Mouse (Mus musculus): ENCODE data around the gene Olfr191. TPM values are rescaled to one million over a fixed set of nuclear protein-coding genes. Genes with fewer than 3 reads are reported as not detected.
"Not testable (repeated sequence)": the region's sequence is repeated elsewhere in the genome, so short reads cannot be mapped to it uniquely, and the experiment has no call there.

The Olfr191 gene
- not detected in 2 replicates for polyA plus RNA-seq (2015; fragmentation: Nextera tagmentation; extraction: Ambion mirVana)

GRCm38 (mm10) chr16:59089722-59090121 is at the start of gene Olfr191:
Gene Olfr191 (minus strand): TSS chr16:59089822.
- not testable (repeated sequence) for H3K27ac ChIP-seq (ENCODE audit: low read length); H3K36me3 ChIP-seq (ENCODE audit: control insufficient read depth, insufficient read depth, low read length); H3K27me3 ChIP-seq (ENCODE audit: control insufficient read depth, insufficient read depth, low read length); H3K4me2 ChIP-seq (ENCODE audit: low read depth, low read length); ATAC-seq (ENCODE audit: insufficient read depth, low FRiP score); H3K4me3 ChIP-seq (replicated peaks; ENCODE audit: low read length); H3K4me1 ChIP-seq (ENCODE audit: control insufficient read depth, insufficient read depth, low read length); H3K9ac ChIP-seq (ENCODE audit: low read length); H3K9me3 ChIP-seq (replicated peaks; ENCODE audit: control insufficient read depth, low read length)
- WGBS, result 55% methylated on average over 1 of the region's 1 CpGs

- Histone ChIP-seq H3K27me3 (ENCODE audit: control insufficient read depth, insufficient read depth, low read length) (no peaks in the 10 kb centered on the region), H3K4me1 (ENCODE audit: control insufficient read depth, insufficient read depth, low read length) (no peaks in the 10 kb centered on the region), H3K9me3 (replicated peaks; ENCODE audit: control insufficient read depth, low read length) (no peaks in the 10 kb centered on the region), H3K27ac (ENCODE audit: low read length) (no peak overlapping the region), H3K36me3 (ENCODE audit: control insufficient read depth, insufficient read depth, low read length) (no peaks in the 10 kb centered on the region), H3K9ac (ENCODE audit: low read length) (no peak overlapping the region), H3K4me2 (ENCODE audit: low read depth, low read length) (no peak overlapping the region), H3K4me3 (replicated peaks; ENCODE audit: low read length) (no peak overlapping the region)
- WGBS, result 58% methylated on average over 1 of the region's 1 CpGs
- ATAC-seq (ENCODE audit: insufficient read depth, low FRiP score), result no peak
Observed at GRCm38 (mm10) chr16:59130740-59131139, 41.1 kb upstream of the Olfr191 start.

- no peaks in the 10 kb centered on the region for H3K4me1 ChIP-seq (ENCODE audit: control insufficient read depth, insufficient read depth, low read length)
- no peaks in the 10 kb centered on the region for H3K36me3 ChIP-seq (ENCODE audit: control insufficient read depth, insufficient read depth, low read length)
- ATAC-seq (ENCODE audit: insufficient read depth, low FRiP score), result no peak
- H3K9me3 ChIP-seq (replicated peaks; ENCODE audit: control insufficient read depth, low read length), result no peaks in the 10 kb centered on the region
- H3K27me3 ChIP-seq (ENCODE audit: control insufficient read depth, insufficient read depth, low read length), result no peaks in the 10 kb centered on the region
- H3K9ac ChIP-seq (ENCODE audit: low read length), result no peak within 1 kb of the TSS
- no peak within 1 kb of the TSS for H3K4me2 ChIP-seq (ENCODE audit: low read depth, low read length)
- no peak within 1 kb of the TSS for H3K27ac ChIP-seq (ENCODE audit: low read length)
- no peak within 1 kb of the TSS for H3K4me3 ChIP-seq (replicated peaks; ENCODE audit: low read length)
Observed at GRCm38 (mm10) chr16:59120969-59121368, 31.3 kb upstream of the Olfr191 start, which contains the start of gene Olfr194. Gene Olfr194 (minus strand): TSS chr16:59121069.

- no peak within 1 kb of the TSS for H3K9ac ChIP-seq (ENCODE audit: low read length)
- no peak within 1 kb of the TSS for H3K4me3 ChIP-seq (replicated peaks; ENCODE audit: low read length)
- H3K4me2 ChIP-seq (ENCODE audit: low read depth, low read length), result no peak within 1 kb of the TSS
- H3K27me3 ChIP-seq (ENCODE audit: control insufficient read depth, insufficient read depth, low read length), result no peaks in the 10 kb centered on the region
- H3K27ac ChIP-seq (ENCODE audit: low read length), result no peak within 1 kb of the TSS
- no peaks in the 10 kb centered on the region for H3K9me3 ChIP-seq (replicated peaks; ENCODE audit: control insufficient read depth, low read length)
- ATAC-seq (ENCODE audit: insufficient read depth, low FRiP score), result no peak
- WGBS, result 86% methylated on average over 1 of the region's 1 CpGs
- no peaks in the 10 kb centered on the region for H3K4me1 ChIP-seq (ENCODE audit: control insufficient read depth, insufficient read depth, low read length)
- H3K36me3 ChIP-seq (ENCODE audit: control insufficient read depth, insufficient read depth, low read length), result no peaks in the 10 kb centered on the region
Observed at GRCm38 (mm10) chr16:59111781-59112180, 22.2 kb upstream of the Olfr191 start, which contains the start of gene Olfr193. Gene Olfr193 (minus strand): TSS chr16:59111881.

- ATAC-seq (ENCODE audit: insufficient read depth, low FRiP score); H3K4me2 ChIP-seq (ENCODE audit: low read depth, low read length); H3K4me3 ChIP-seq (replicated peaks; ENCODE audit: low read length); H3K9ac ChIP-seq (ENCODE audit: low read length); H3K27ac ChIP-seq (ENCODE audit: low read length); H3K4me1 ChIP-seq (ENCODE audit: control insufficient read depth, insufficient read depth, low read length); H3K27me3 ChIP-seq (ENCODE audit: control insufficient read depth, insufficient read depth, low read length); H3K9me3 ChIP-seq (replicated peaks; ENCODE audit: control insufficient read depth, low read length); H3K36me3 ChIP-seq (ENCODE audit: control insufficient read depth, insufficient read depth, low read length): not testable (repeated sequence)
- WGBS, result 43% methylated on average over 5 of the region's 5 CpGs
Observed at GRCm38 (mm10) chr16:59108522-59108921, 18.9 kb upstream of the Olfr191 start.

- H3K9ac ChIP-seq (ENCODE audit: low read length), result no peak overlapping the region
- H3K27ac ChIP-seq (ENCODE audit: low read length), result no peak overlapping the region
- no peak for ATAC-seq (ENCODE audit: insufficient read depth, low FRiP score)
- H3K4me2 ChIP-seq (ENCODE audit: low read depth, low read length), result no peak overlapping the region
- 75% methylated on average over 2 of the region's 2 CpGs for WGBS
- H3K9me3 ChIP-seq (replicated peaks; ENCODE audit: control insufficient read depth, low read length), result no peaks in the 10 kb centered on the region
- H3K4me1 ChIP-seq (ENCODE audit: control insufficient read depth, insufficient read depth, low read length), result no peaks in the 10 kb centered on the region
- H3K36me3 ChIP-seq (ENCODE audit: control insufficient read depth, insufficient read depth, low read length), result no peaks in the 10 kb centered on the region
- no peaks in the 10 kb centered on the region for H3K27me3 ChIP-seq (ENCODE audit: control insufficient read depth, insufficient read depth, low read length)
- no peak overlapping the region for H3K4me3 ChIP-seq (replicated peaks; ENCODE audit: low read length)
Observed at GRCm38 (mm10) chr16:59105312-59105711, 15.7 kb upstream of the Olfr191 start.

- H3K36me3 ChIP-seq (ENCODE audit: control insufficient read depth, insufficient read depth, low read length); H3K9ac ChIP-seq (ENCODE audit: low read length); H3K4me3 ChIP-seq (replicated peaks; ENCODE audit: low read length); H3K4me1 ChIP-seq (ENCODE audit: control insufficient read depth, insufficient read depth, low read length); H3K9me3 ChIP-seq (replicated peaks; ENCODE audit: control insufficient read depth, low read length); H3K27me3 ChIP-seq (ENCODE audit: control insufficient read depth, insufficient read depth, low read length); ATAC-seq (ENCODE audit: insufficient read depth, low FRiP score); H3K4me2 ChIP-seq (ENCODE audit: low read depth, low read length); H3K27ac ChIP-seq (ENCODE audit: low read length): not testable (repeated sequence)
- 77% methylated on average over 2 of the region's 2 CpGs for WGBS
Observed at GRCm38 (mm10) chr16:59081113-59081512, 8.5 kb downstream of the Olfr191 start.

GRCm38 (mm10) chr16:59077905-59078304 is 11.7 kb downstream of the Olfr191 start, which contains the start of gene Olfr190:
Gene Olfr190 (minus strand): TSS chr16:59078005.
- 80% methylated on average over 5 of the region's 5 CpGs for WGBS

GRCm38 (mm10) chr16:59073520-59073919 is 16.1 kb downstream of the Olfr191 start:
- 76% methylated on average over 1 of the region's 1 CpGs for WGBS

More at GRCm38 (mm10) chr16:59077905-59078304, 11.7 kb downstream of the Olfr191 start, which contains the start of gene Olfr190:
- Histone ChIP-seq H3K4me2 (ENCODE audit: low read depth, low read length) (no peak within 1 kb of the TSS), H3K4me1 (ENCODE audit: control insufficient read depth, insufficient read depth, low read length) (no peaks in the 10 kb centered on the region), H3K4me3 (replicated peaks; ENCODE audit: low read length) (no peak within 1 kb of the TSS), H3K27ac (ENCODE audit: low read length) (no peak within 1 kb of the TSS), H3K9ac (ENCODE audit: low read length) (no peak within 1 kb of the TSS), H3K27me3 (ENCODE audit: control insufficient read depth, insufficient read depth, low read length) (no peaks in the 10 kb centered on the region), H3K36me3 (ENCODE audit: control insufficient read depth, insufficient read depth, low read length) (no peaks in the 10 kb centered on the region), H3K9me3 (replicated peaks; ENCODE audit: control insufficient read depth, low read length) (no peaks in the 10 kb centered on the region)
- no peak for ATAC-seq (ENCODE audit: insufficient read depth, low FRiP score)

GRCm38 (mm10) chr16:59071755-59072154 is 17.9 kb downstream of the Olfr191 start:
- no peak for ATAC-seq (ENCODE audit: insufficient read depth, low FRiP score)

More at GRCm38 (mm10) chr16:59073520-59073919, 16.1 kb downstream of the Olfr191 start:
- no peaks in the 10 kb centered on the region for H3K4me1 ChIP-seq (ENCODE audit: control insufficient read depth, insufficient read depth, low read length)
- no peak overlapping the region for H3K4me2 ChIP-seq (ENCODE audit: low read depth, low read length)
- H3K9me3 ChIP-seq (replicated peaks; ENCODE audit: control insufficient read depth, low read length), result no peaks in the 10 kb centered on the region
- H3K27me3 ChIP-seq (ENCODE audit: control insufficient read depth, insufficient read depth, low read length), result no peaks in the 10 kb centered on the region
- no peaks in the 10 kb centered on the region for H3K36me3 ChIP-seq (ENCODE audit: control insufficient read depth, insufficient read depth, low read length)
- H3K9ac ChIP-seq (ENCODE audit: low read length), result no peak overlapping the region
- no peak overlapping the region for H3K4me3 ChIP-seq (replicated peaks; ENCODE audit: low read length)
- ATAC-seq (ENCODE audit: insufficient read depth, low FRiP score), result no peak
- H3K27ac ChIP-seq (ENCODE audit: low read length), result no peak overlapping the region

More at GRCm38 (mm10) chr16:59071755-59072154, 17.9 kb downstream of the Olfr191 start:
- Histone ChIP-seq H3K4me3 (replicated peaks; ENCODE audit: low read length) (no peak overlapping the region), H3K4me2 (ENCODE audit: low read depth, low read length) (no peak overlapping the region), H3K27ac (ENCODE audit: low read length) (no peak overlapping the region), H3K36me3 (ENCODE audit: control insufficient read depth, insufficient read depth, low read length) (no peaks in the 10 kb centered on the region), H3K27me3 (ENCODE audit: control insufficient read depth, insufficient read depth, low read length) (no peaks in the 10 kb centered on the region), H3K4me1 (ENCODE audit: control insufficient read depth, insufficient read depth, low read length) (no peaks in the 10 kb centered on the region), H3K9me3 (replicated peaks; ENCODE audit: control insufficient read depth, low read length) (no peaks in the 10 kb centered on the region), H3K9ac (ENCODE audit: low read length) (no peak overlapping the region)

Measured in stomach, embryonic 16.5 days (tissue).